Mouse (Mus musculus) embryonic fibroblast, embryonic 13.5 days (primary cell): ENCODE measurements around the gene Trim32. TPM values are rescaled to one million over a fixed set of nuclear protein-coding genes. Genes with fewer than 3 reads are reported as not detected.

ENCODE experiments used
- H3K27ac ChIP-seq: 2 replicates; pipeline ENCODE4 v1.5.1; 2012; ENCODE audit warnings: low read length, control low read depth, inconsistent platforms; ENCODE audit not compliant: insufficient read depth
- H3K4me1 ChIP-seq: 2 replicates; pipeline ENCODE4 v1.6.1; 2011; ENCODE audit warnings: low read length; ENCODE audit not compliant: control insufficient read depth, insufficient read depth
- H3K4me3 ChIP-seq: 2 replicates; pipeline ENCODE4 v1.5.1; 2011; ENCODE audit warnings: mild to moderate bottlenecking, control low read depth, low read length; ENCODE audit not compliant: insufficient read depth
- CTCF ChIP-seq: IDR thresholded peaks from 2 replicates; pipeline ENCODE4 v1.5.1; 2011; ENCODE audit warnings: mild to moderate bottlenecking, control low read depth, low read length, moderate library complexity, borderline replicate concordance; ENCODE audit not compliant: insufficient read depth
- POLR2A ChIP-seq: IDR thresholded peaks from 2 replicates; pipeline ENCODE4 v1.6.1; 2011; ENCODE audit warnings: low read depth, mild to moderate bottlenecking, control low read depth, low read length, moderate library complexity
- polyA plus RNA-seq: library from polyadenylated mRNA; stranded (reverse); fragments of >200 nt; gene quantifications from 2 replicates; pipeline ENCODE4 v1.2.4, GENCODE M21; 2011; ENCODE audit warnings: low read depth; ENCODE audit not compliant: missing spikeins, insufficient read length

Trim32 gene
- polyA plus RNA-seq, 1 experiment: 33.1 TPM

GRCm38 (mm10) chr4:65610896-65611295 is 6.1 kb downstream of the Trim32 start:
- H3K4me3 ChIP-seq: no peak overlapping the region
- H3K4me1 ChIP-seq: peaks cover 10% of the 10 kb centered on the region; the same call in 1 of the 2 replicates
- TF ChIP-seq POLR2A: no peak
- TF ChIP-seq CTCF: no peak
- H3K27ac ChIP-seq: no peak overlapping the region

GRCm38 (mm10) chr4:65613135-65613534 is 8.3 kb downstream of the Trim32 start:
- no peak for TF ChIP-seq CTCF
- TF ChIP-seq POLR2A: no peak

GRCm38 (mm10) chr4:65620125-65620524 is 15.3 kb downstream of the Trim32 start:
- Histone ChIP-seq H3K4me3 (no peak overlapping the region), H3K27ac (no peak overlapping the region)
- TF ChIP-seq CTCF (no peak), POLR2A (no peak)

More at GRCm38 (mm10) chr4:65613135-65613534, 8.3 kb downstream of the Trim32 start:
- H3K4me3 ChIP-seq: no peak overlapping the region
- no peak overlapping the region for H3K27ac ChIP-seq
- no peaks in the 10 kb centered on the region for H3K4me1 ChIP-seq

GRCm38 (mm10) chr4:65638231-65638630 is 33.4 kb downstream of the Trim32 start:
- H3K4me1 ChIP-seq: no peaks in the 10 kb centered on the region
- no peak overlapping the region for H3K27ac ChIP-seq
- no peak for TF ChIP-seq CTCF
- no peak overlapping the region for H3K4me3 ChIP-seq

More at GRCm38 (mm10) chr4:65620125-65620524, 15.3 kb downstream of the Trim32 start:
- H3K4me1 ChIP-seq: no peaks in the 10 kb centered on the region

GRCm38 (mm10) chr4:65642611-65643010 is 37.8 kb downstream of the Trim32 start:
- no peak overlapping the region for H3K4me3 ChIP-seq
- TF ChIP-seq POLR2A (no peak), CTCF (no peak)
- H3K27ac ChIP-seq: no peak overlapping the region
- H3K4me1 ChIP-seq: no peaks in the 10 kb centered on the region

GRCm38 (mm10) chr4:65654723-65655122 is 49.9 kb downstream of the Trim32 start:
- TF ChIP-seq POLR2A (no peak), CTCF (peak; percentile 97)
- no peak overlapping the region for H3K4me3 ChIP-seq
- no peak overlapping the region for H3K27ac ChIP-seq
- no peaks in the 10 kb centered on the region for H3K4me1 ChIP-seq

- Histone ChIP-seq H3K4me3 (no peak overlapping the region), H3K27ac (no peak overlapping the region), H3K4me1 (no peaks in the 10 kb centered on the region)
- TF ChIP-seq CTCF (no peak), POLR2A (no peak)
These were observed 58.4 kb downstream of the Trim32 start for GRCm38 (mm10) chr4:65663176-65663575.
